Mouse (Mus musculus): ENCODE measurements around the gene Dnaaf1.

DNA sequence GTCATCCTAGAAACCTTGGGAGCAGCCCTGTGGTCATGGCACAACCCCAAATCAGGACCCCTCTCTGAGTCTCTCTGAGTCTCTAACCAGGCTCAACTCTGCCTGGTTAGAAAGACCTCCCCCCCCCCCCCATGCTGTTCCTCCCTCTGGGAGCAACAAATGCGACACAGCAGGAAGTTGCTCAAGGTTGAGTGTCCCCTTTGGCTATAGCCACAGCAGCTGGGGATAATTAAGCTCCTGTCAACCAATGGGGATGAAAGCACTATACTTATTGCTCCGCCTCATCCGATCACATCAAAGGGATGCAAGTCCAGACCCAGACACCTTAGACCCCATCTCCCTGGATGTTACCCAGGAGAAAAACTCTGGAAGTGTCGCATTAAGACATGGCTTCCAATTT, 47.5 kb downstream of the Dnaaf1 start:
- TF ChIP-seq CTCF (conservative IDR thresholded peaks at IDR 0.05; ENCODE audit: low read length), result no peak
- TF ChIP-seq NANOG (IDR thresholded peaks at IDR 0.05; ENCODE audit: borderline replicate concordance, low read length), result peak; percentile 83
- TF ChIP-seq POU5F1 (IDR thresholded peaks at IDR 0.05; ENCODE audit: borderline replicate concordance, low read length), result no peak

All from E14TG2a.4 (cell line).